Mouse (Mus musculus) megakaryocyte, embryonic 14.5 days (primary cell): ENCODE measurements at regions not wholly inside any gene's neighbourhood (a gene's known extent, or its start where the extent isn't known, plus 50 kb on each side); places are given as distances from the start of the nearest gene placed in this dataset.

Experiments used
- FLI1 ChIP-seq: IDR thresholded peaks from 2 replicates; pipeline ENCODE4 v1.6.1; 2012; ENCODE audit warnings: low read length, inconsistent platforms, mixed read lengths
- GATA1 ChIP-seq: IDR thresholded peaks from 3 replicates; pipeline ENCODE4 v1.6.1; 2012; ENCODE audit warnings: mixed read lengths, low read length, inconsistent platforms, borderline replicate concordance

- TF ChIP-seq FLI1 (no peak), GATA1 (no peak)
Observed at GRCm38 (mm10) chr5:111509575-111510057, 92.5 kb downstream of the Mn1 start.
